Mouse (Mus musculus): ENCODE measurements around the gene Acaa1a. TPM values are rescaled to one million over a fixed set of nuclear protein-coding genes. Genes with fewer than 3 reads are reported as not detected.

Gene Acaa1a
- polyA plus RNA-seq, 1 experiment from 2014 or later: 90.5 TPM

DNA sequence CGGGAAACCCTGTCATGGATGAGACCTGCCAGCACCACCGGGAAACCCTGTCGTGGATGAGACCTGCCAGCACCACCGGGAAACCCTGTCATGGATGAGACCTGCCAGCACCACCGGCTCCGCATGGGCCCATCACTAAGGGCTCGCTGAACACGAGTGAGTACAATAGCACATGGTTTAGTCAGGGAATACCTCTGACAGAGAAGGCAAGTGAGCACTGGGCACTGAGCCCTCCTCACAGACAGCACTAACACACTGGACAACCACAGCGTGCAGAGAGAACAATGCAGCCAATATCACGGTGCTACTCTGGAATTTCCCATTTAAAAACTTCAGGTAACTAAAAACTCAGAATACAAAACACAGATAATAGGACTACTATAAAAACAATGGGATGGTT lies 26.4 kb upstream of the Acaa1a start:
- 90% methylated on average over 9 of the region's 10 CpGs for WGBS
- 0 out of 2 replicates have a peak, but pooled peaks cover under 1% of the 10 kb centered on the region for H3K36me3 ChIP-seq (ENCODE audit: control insufficient read depth, insufficient read depth)
- no peak for TF ChIP-seq CTCF (IDR thresholded peaks at IDR 0.05; ENCODE audit: low read depth)
- H3K9me3 ChIP-seq (ENCODE audit: control insufficient read depth): no peaks in the 10 kb centered on the region
- no peak for ATAC-seq
- no peak overlapping the region for H3K4me2 ChIP-seq (replicated peaks; ENCODE audit: low read depth)
- no peak overlapping the region for H3K27ac ChIP-seq (ENCODE audit: low read depth, low read length)
- H3K4me3 ChIP-seq (ENCODE audit: low read depth, low read length): no peak overlapping the region
- H3K4me1 ChIP-seq (replicated peaks; ENCODE audit: control insufficient read depth, insufficient read depth, low read length): no peaks in the 10 kb centered on the region
- no peaks in the 10 kb centered on the region for H3K27me3 ChIP-seq (replicated peaks; ENCODE audit: control insufficient read depth, insufficient read depth, low read length)
- H3K9ac ChIP-seq (ENCODE audit: low read depth, low read length): no peak overlapping the region

DNA sequence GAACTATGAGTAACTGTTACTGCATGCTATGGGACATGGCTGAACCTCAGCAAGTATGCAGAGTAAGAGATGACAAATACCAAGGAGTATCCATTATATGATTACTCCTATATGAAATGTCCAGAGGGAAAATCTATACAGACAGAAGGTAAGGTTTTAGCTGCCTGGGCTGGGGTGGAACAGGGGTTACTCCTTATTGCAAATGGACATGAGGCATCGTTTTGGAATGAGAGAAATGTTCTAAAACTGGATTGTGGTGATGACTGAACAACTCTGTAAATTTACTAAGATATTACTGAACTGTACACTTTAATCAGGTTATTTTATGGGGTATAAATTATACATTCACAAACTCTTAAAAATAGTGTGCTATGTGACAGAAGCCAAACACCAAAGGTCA lies 20.6 kb upstream of the Acaa1a start:
- 0 out of 2 replicates have a peak, but pooled peaks cover 4% of the 10 kb centered on the region for H3K36me3 ChIP-seq (ENCODE audit: control insufficient read depth, insufficient read depth)
- no peaks in the 10 kb centered on the region for H3K27me3 ChIP-seq (replicated peaks; ENCODE audit: control insufficient read depth, insufficient read depth, low read length)
- ATAC-seq: no peak
- no peak overlapping the region for H3K4me3 ChIP-seq (ENCODE audit: low read depth, low read length)
- no peak overlapping the region for H3K27ac ChIP-seq (ENCODE audit: low read depth, low read length)
- TF ChIP-seq CTCF (IDR thresholded peaks at IDR 0.05; ENCODE audit: low read depth): no peak
- H3K4me2 ChIP-seq (replicated peaks; ENCODE audit: low read depth): no peak overlapping the region
- H3K9ac ChIP-seq (ENCODE audit: low read depth, low read length): no peak overlapping the region
- H3K9me3 ChIP-seq (ENCODE audit: control insufficient read depth): no peaks in the 10 kb centered on the region
- 75% methylated on average over 1 of the region's 1 CpGs for WGBS
- no peaks in the 10 kb centered on the region for H3K4me1 ChIP-seq (replicated peaks; ENCODE audit: control insufficient read depth, insufficient read depth, low read length)

DNA sequence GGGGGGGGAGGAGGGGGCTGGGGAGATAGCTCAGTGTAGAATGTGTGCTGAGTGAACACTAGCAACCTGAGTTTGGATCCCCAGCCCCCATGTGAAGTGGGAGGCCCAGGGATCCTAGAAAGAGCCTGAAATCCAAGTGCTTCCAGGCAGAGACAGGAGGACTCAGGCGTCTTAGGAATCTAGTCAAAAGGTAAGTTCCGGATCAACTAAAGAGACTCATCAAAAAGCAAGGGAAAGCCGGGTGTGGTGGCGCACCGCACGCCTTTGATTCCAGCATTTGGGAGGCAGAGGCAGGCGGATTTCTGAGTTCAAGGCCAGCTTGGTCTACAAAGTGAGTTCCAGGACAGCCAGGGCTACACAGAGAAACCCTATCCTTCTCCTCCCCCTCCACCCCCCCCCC lies 19.0 kb upstream of the Acaa1a start:
- H3K4me3 ChIP-seq (ENCODE audit: low read depth, low read length): no peak overlapping the region
- no peaks in the 10 kb centered on the region for H3K9me3 ChIP-seq (ENCODE audit: control insufficient read depth)
- H3K27me3 ChIP-seq (replicated peaks; ENCODE audit: control insufficient read depth, insufficient read depth, low read length): no peaks in the 10 kb centered on the region
- no peak for ATAC-seq
- H3K4me1 ChIP-seq (replicated peaks; ENCODE audit: control insufficient read depth, insufficient read depth, low read length): no peaks in the 10 kb centered on the region
- 70% methylated on average over 7 of the region's 7 CpGs for WGBS
- no peak overlapping the region for H3K9ac ChIP-seq (ENCODE audit: low read depth, low read length)
- peak overlapping the region; percentile 99; the same call in 1 of the 2 replicates for H3K4me2 ChIP-seq (replicated peaks; ENCODE audit: low read depth)
- TF ChIP-seq CTCF (IDR thresholded peaks at IDR 0.05; ENCODE audit: low read depth): no peak
- 0 out of 2 replicates have a peak, but pooled peaks cover 4% of the 10 kb centered on the region for H3K36me3 ChIP-seq (ENCODE audit: control insufficient read depth, insufficient read depth)
- no peak overlapping the region for H3K27ac ChIP-seq (ENCODE audit: low read depth, low read length)

DNA sequence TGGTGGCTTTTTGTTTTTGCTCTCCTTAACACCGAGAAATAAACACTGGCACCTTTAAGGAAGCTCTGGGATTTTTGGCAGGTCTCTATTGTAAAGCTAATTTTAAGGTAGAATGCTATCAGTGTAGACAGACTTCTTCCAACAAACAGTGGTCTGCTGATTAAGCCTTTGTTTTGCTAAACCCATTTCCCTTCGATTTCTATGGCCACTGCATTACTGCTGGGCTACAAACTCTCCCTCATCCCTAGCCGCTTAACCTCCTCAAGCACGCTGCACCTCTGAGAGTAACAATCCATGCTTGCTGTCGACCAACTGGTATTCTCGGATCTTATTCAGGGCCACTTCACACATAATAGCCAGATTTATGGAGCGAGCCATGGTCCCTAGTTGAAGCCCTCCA lies 18.5 kb upstream of the Acaa1a start:
- ATAC-seq: no peak
- H3K4me3 ChIP-seq (ENCODE audit: low read depth, low read length): peak overlapping the region; percentile 92
- H3K27me3 ChIP-seq (replicated peaks; ENCODE audit: control insufficient read depth, insufficient read depth, low read length): no peaks in the 10 kb centered on the region
- no peak overlapping the region for H3K27ac ChIP-seq (ENCODE audit: low read depth, low read length)
- no peaks in the 10 kb centered on the region for H3K9me3 ChIP-seq (ENCODE audit: control insufficient read depth)
- WGBS: 11% methylated on average over 7 of the region's 7 CpGs
- H3K36me3 ChIP-seq (ENCODE audit: control insufficient read depth, insufficient read depth): 0 out of 2 replicates have a peak, but pooled peaks cover 4% of the 10 kb centered on the region
- peak overlapping the region; percentile 99 for H3K4me2 ChIP-seq (replicated peaks; ENCODE audit: low read depth)
- H3K9ac ChIP-seq (ENCODE audit: low read depth, low read length): 0 out of 2 replicates have a peak overlapping the region, but pooled peaks have one; percentile 80
- no peak for TF ChIP-seq CTCF (IDR thresholded peaks at IDR 0.05; ENCODE audit: low read depth)
- H3K4me1 ChIP-seq (replicated peaks; ENCODE audit: control insufficient read depth, insufficient read depth, low read length): no peaks in the 10 kb centered on the region

DNA sequence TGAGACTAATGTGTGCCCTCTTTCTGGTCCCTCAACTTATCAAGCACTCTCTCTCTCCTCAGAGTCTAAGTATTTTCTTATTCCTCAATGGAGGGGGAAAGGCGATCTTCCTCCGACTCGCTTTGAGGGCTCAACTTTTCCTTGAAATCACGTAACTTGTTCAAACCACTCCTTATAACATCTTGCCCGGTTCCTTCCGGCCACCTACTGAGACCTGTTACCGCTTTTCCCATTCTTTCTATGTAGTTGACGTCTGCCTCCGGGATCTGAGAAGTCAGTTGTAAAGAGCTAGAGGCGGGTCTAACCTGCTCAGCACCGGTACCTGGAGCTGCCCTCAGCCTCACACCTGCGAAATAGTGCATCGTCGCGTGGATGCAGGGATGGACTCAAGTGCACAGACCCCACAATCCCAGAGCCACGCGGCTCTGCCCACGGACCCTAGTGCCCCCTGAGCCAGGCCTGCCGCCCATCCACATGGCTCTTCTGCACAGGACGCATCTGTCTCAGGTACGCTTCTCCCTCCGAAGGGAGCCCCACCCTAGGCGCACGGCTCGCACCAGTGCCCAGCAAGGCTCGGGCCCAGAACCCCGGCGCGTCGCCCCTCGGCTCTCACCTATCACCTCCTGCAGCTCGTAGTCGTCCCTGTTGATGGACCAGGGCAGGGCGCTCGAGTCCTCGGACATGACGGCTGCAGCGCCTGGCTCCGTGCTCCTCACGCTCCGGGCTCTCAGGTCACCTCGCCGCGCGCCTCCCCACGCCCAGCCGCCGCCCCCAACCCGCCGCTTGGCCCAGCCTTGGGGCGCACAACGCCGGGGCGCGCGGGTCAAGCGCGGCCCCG lies 17.9 kb upstream of the Acaa1a start:
- Histone ChIP-seq H3K4me3 (ENCODE audit: low read depth, low read length) (peak overlapping the region; percentile 92), H3K27me3 (replicated peaks; ENCODE audit: control insufficient read depth, insufficient read depth, low read length) (no peaks in the 10 kb centered on the region), H3K4me2 (replicated peaks; ENCODE audit: low read depth) (peak overlapping the region; percentile 99), H3K9me3 (ENCODE audit: control insufficient read depth) (no peaks in the 10 kb centered on the region), H3K4me1 (replicated peaks; ENCODE audit: control insufficient read depth, insufficient read depth, low read length) (no peaks in the 10 kb centered on the region), H3K36me3 (ENCODE audit: control insufficient read depth, insufficient read depth) (0 out of 2 replicates have a peak, but pooled peaks cover 4% of the 10 kb centered on the region), H3K27ac (ENCODE audit: low read depth, low read length) (peak overlapping the region; percentile 93), H3K9ac (ENCODE audit: low read depth, low read length) (peak overlapping the region; percentile 80)
- ATAC-seq: peak; percentile 3
- under 1% methylated on average over 58 of the region's 59 CpGs for WGBS
- no peak for TF ChIP-seq CTCF (IDR thresholded peaks at IDR 0.05; ENCODE audit: low read depth)

DNA sequence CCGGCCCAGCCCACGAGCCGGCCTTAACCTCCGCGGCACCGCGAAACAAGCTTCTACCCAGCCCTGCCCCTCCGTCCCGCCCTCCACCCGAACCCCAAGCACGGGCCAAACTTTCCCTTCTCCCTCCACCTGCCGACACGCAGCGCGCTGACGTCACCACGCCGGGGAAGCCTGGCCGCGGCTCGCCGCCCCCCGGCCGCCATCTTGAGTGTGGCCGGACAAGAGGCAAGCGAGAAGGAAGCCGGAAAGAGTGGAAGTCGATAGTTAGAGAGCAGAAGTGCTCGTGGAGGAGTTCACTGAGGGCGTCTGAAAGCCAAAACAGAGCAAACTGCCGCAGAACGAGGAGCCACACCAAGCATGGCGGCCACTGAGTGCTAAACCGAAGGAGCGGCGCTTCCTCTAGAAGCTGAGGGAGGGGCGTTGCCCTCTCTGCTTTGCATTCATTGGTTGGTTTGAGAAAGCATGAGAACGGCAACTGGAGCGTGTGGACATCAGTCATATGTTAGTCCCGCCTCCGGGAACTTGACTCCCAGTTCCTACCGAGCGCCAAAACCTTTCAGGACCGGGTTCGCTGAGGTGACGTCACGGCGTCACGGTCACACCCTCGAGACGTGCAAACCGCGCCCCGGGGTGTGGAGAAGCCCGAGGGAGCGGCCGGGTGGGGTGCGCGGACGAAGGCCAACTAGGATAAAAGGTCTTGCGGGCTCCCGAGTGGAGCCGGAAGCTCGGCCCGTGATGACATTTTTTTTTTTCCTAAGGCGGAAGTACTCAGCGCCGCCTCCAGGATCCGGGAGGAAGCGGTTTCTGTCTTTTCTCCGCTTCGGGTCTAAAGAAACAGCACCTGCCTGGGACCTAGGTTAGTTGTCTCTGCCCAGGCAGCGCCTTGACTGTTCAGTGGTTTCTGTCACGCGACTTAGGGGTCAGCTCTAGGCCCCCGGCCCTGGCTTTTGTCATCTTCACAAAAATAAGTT lies 16.9 kb upstream of the Acaa1a start, which contains the start of gene Oxsr1:
Gene Oxsr1, minus strand, starts transcription at position 139 of the 971 bp plus-strand sequence.
- Histone ChIP-seq H3K36me3 (ENCODE audit: control insufficient read depth, insufficient read depth) (0 out of 2 replicates have a peak, but pooled peaks cover 4% of the 10 kb centered on the region), H3K4me1 (replicated peaks; ENCODE audit: control insufficient read depth, insufficient read depth, low read length) (no peaks in the 10 kb centered on the region), H3K4me2 (replicated peaks; ENCODE audit: low read depth) (peak within 1 kb of the TSS; percentile 99), H3K9me3 (ENCODE audit: control insufficient read depth) (no peaks in the 10 kb centered on the region), H3K9ac (ENCODE audit: low read depth, low read length) (peak within 1 kb of the TSS; percentile 80), H3K4me3 (ENCODE audit: low read depth, low read length) (peak within 1 kb of the TSS; percentile 92), H3K27me3 (replicated peaks; ENCODE audit: control insufficient read depth, insufficient read depth, low read length) (no peaks in the 10 kb centered on the region), H3K27ac (ENCODE audit: low read depth, low read length) (peak within 1 kb of the TSS; percentile 93)
- peak; percentile 97 for ATAC-seq
- WGBS: under 1% methylated on average over 75 of the region's 76 CpGs
- TF ChIP-seq CTCF (IDR thresholded peaks at IDR 0.05; ENCODE audit: low read depth): peak; percentile 71

Data from intestine, postnatal 0 days (tissue).